8 mouse cellular contexts compared by ENCODE assay signal in genomic region chr1:87326742-87327163, GRCm38 (mm10). TPM values are rescaled to one million over a fixed set of nuclear protein-coding genes. Genes with fewer than 3 reads are reported as not detected.
A peak's percentile ranks its signal among the peaks of the same experiment; 100 is the strongest.
DNase-seq lines count a peak whose midpoint lies in the region; ATAC-seq and TF ChIP-seq lines count a peak whose summit lies in the region.

Gene Gigyf2, plus strand, starts transcription at chr1:87326998.

- H3K4me1 ChIP-seq in ES-Bruce4 (ENCODE audit: control insufficient read depth, insufficient read depth, low read length), result peaks cover 2% of the 10 kb centered on the region
- peaks cover 15% of the 10 kb centered on the region for H3K4me1 ChIP-seq in forebrain, embryonic 13.5 days
- 0 out of 2 replicates have a peak, but pooled peaks cover 2% of the 10 kb centered on the region for H3K4me1 ChIP-seq in liver, postnatal 0 days (ENCODE audit: insufficient read depth)
- H3K4me1 ChIP-seq in neural tube, embryonic 14.5 days (ENCODE audit: control insufficient read depth, insufficient read depth, low read length), result peaks cover 7% of the 10 kb centered on the region

- ATAC-seq in cerebellum, adult (ENCODE audit: insufficient number of reproducible peaks, low FRiP score, low TSS enrichment), result peak; percentile 96
- ATAC-seq in forebrain, embryonic 13.5 days, result peak; percentile 97
- ATAC-seq in liver, postnatal 0 days, result peak; percentile 99
- peak; percentile 96 for ATAC-seq in neural tube, embryonic 14.5 days (ENCODE audit: low read depth)

- intact Hi-C loops in heart, postnatal 10 days (cut with DNase I), result no loop called here

- peak; percentile 97 to 98 for DNase-seq in heart, postnatal 10 days
- peak; percentile 91 for DNase-seq in large intestine, adult 2 months (ENCODE audit: low read depth, low spot score)
- peak; percentile 99 for DNase-seq in liver, postnatal 0 days
- DNase-seq in testis, postnatal 10 days (ENCODE audit: low spot score), result peak; percentile 99

- TF ChIP-seq POLR2A in ES-Bruce4 (IDR thresholded peaks at IDR 0.05; ENCODE audit: insufficient read depth, low read length), result peak; percentile 45

- peak within 1 kb of the TSS; percentile 93 for H3K4me3 ChIP-seq in ES-Bruce4 (ENCODE audit: low read depth, low read length)
- peak within 1 kb of the TSS; percentile 97 for H3K4me3 ChIP-seq in forebrain, embryonic 13.5 days
- peak within 1 kb of the TSS; percentile 95 for H3K4me3 ChIP-seq in liver, postnatal 0 days (ENCODE audit: low read depth, low read length)
- H3K4me3 ChIP-seq in neural tube, embryonic 14.5 days (ENCODE audit: low read depth, low read length), result peak within 1 kb of the TSS; percentile 96

- no peaks in the 10 kb centered on the region for H3K9me3 ChIP-seq in ES-Bruce4 (replicated peaks; ENCODE audit: control insufficient read depth, insufficient read depth, low read length, poor library complexity, severe bottlenecking)
- H3K9me3 ChIP-seq in forebrain, embryonic 13.5 days (replicated peaks), result peaks cover 1% of the 10 kb centered on the region; the same call in 1 of the 2 replicates
- no peaks in the 10 kb centered on the region for H3K9me3 ChIP-seq in liver, postnatal 0 days (ENCODE audit: low read length)
- no peaks in the 10 kb centered on the region for H3K9me3 ChIP-seq in neural tube, embryonic 14.5 days (ENCODE audit: control insufficient read depth, low read length)

- peaks cover 3% of the 10 kb centered on the region; the same call in 1 of the 2 replicates for H3K36me3 ChIP-seq in ES-Bruce4 (ENCODE audit: control insufficient read depth, insufficient read depth, low read length, poor library complexity, severe bottlenecking)
- peaks cover 3% of the 10 kb centered on the region; the same call in 1 of the 2 replicates for H3K36me3 ChIP-seq in forebrain, embryonic 13.5 days (ENCODE audit: poor library complexity, severe bottlenecking)
- no peaks in the 10 kb centered on the region; the same call in 1 of the 2 replicates for H3K36me3 ChIP-seq in liver, postnatal 0 days (replicated peaks; ENCODE audit: insufficient read depth, low read length)
- H3K36me3 ChIP-seq in neural tube, embryonic 14.5 days (ENCODE audit: control insufficient read depth, insufficient read depth, low read length), result no peaks in the 10 kb centered on the region

- H3K9ac ChIP-seq in ES-Bruce4 (ENCODE audit: low read depth, poor library complexity, severe bottlenecking), result peak within 1 kb of the TSS; percentile 92
- H3K9ac ChIP-seq in forebrain, embryonic 13.5 days, result peak within 1 kb of the TSS; percentile 95
- peak within 1 kb of the TSS; percentile 97 for H3K9ac ChIP-seq in liver, postnatal 0 days (replicated peaks)
- H3K9ac ChIP-seq in neural tube, embryonic 14.5 days (replicated peaks; ENCODE audit: low read depth, low read length), result peak within 1 kb of the TSS; percentile 99

- no peaks in the 10 kb centered on the region; the same call in 1 of the 2 replicates for H3K27me3 ChIP-seq in ES-Bruce4 (ENCODE audit: control insufficient read depth, insufficient read depth, low read length, poor library complexity, severe bottlenecking)
- H3K27me3 ChIP-seq in forebrain, embryonic 13.5 days, result no peaks in the 10 kb centered on the region
- H3K27me3 ChIP-seq in liver, postnatal 0 days (ENCODE audit: insufficient read depth, low read length), result no peaks in the 10 kb centered on the region
- H3K27me3 ChIP-seq in neural tube, embryonic 14.5 days (ENCODE audit: control insufficient read depth, insufficient read depth, low read length), result no peaks in the 10 kb centered on the region

- H3K27ac ChIP-seq in ES-Bruce4 (ENCODE audit: insufficient read depth, low read length), result peak within 1 kb of the TSS; percentile 33; the same call in 1 of the 2 replicates
- peak within 1 kb of the TSS; percentile 89 for H3K27ac ChIP-seq in forebrain, embryonic 13.5 days
- H3K27ac ChIP-seq in liver, postnatal 0 days (ENCODE audit: low read depth), result peak within 1 kb of the TSS; percentile 95
- H3K27ac ChIP-seq in neural tube, embryonic 14.5 days (ENCODE audit: low read depth, low read length), result peak within 1 kb of the TSS; percentile 92

- H3K4me2 ChIP-seq in forebrain, embryonic 13.5 days, result peak within 1 kb of the TSS; percentile 84
- H3K4me2 ChIP-seq in liver, postnatal 0 days (ENCODE audit: low read depth, low read length), result peak within 1 kb of the TSS; percentile 91
- peak within 1 kb of the TSS; percentile 64 for H3K4me2 ChIP-seq in neural tube, embryonic 14.5 days (ENCODE audit: low read depth, low read length)

- WGBS in forebrain, embryonic 13.5 days, result 0% methylated on average over 18 of the region's 36 CpGs
- 2% methylated on average over 28 of the region's 36 CpGs for WGBS in large intestine, adult 2 months
- 0% methylated on average over 22 of the region's 36 CpGs for WGBS in liver, postnatal 0 days (ENCODE audit: insufficient replicate concordance)
- WGBS in neural tube, embryonic 14.5 days, result under 1% methylated on average over 33 of the region's 36 CpGs

- no peak for TF ChIP-seq CTCF in ES-Bruce4 (IDR thresholded peaks at IDR 0.05; ENCODE audit: low read depth, low read length)
- TF ChIP-seq CTCF in liver, postnatal 0 days (IDR thresholded peaks at IDR 0.05; ENCODE audit: low read depth), result no peak

- no peak for TF ChIP-seq EP300 in ES-Bruce4 (IDR thresholded peaks at IDR 0.05; ENCODE audit: insufficient read depth, low read depth, low read length)
- no peak for TF ChIP-seq EP300 in liver, postnatal 0 days (IDR thresholded peaks at IDR 0.05; ENCODE audit: low read depth)

RNA-seq across cellular contexts. Expression of gene Gigyf2, which starts in this region (rescaled TPM):
- 185 and 207 TPM in 2 replicates for polyA plus RNA-seq in ES-Bruce4 (2011; ENCODE audit: insufficient read depth, insufficient read length, low read depth, missing spikeins)
- polyA plus RNA-seq in forebrain, embryonic 13.5 days (2015; fragmentation: Nextera tagmentation; extraction: Ambion mirVana), result 65.4 and 67.4 TPM in 2 replicates
- 10 to 100 TPM; 46.6 to 53.5 TPM for total RNA-seq in heart, postnatal 10 days (2021)
- 22.9 and 35.6 TPM in 2 replicates for polyA plus RNA-seq in large intestine, adult 2 months (2012; rRNA removed)
- 12.1 and 13.3 TPM in 2 replicates for polyA plus RNA-seq in liver, postnatal 0 days (2015; fragmentation: Nextera tagmentation; extraction: Ambion mirVana)
- polyA plus RNA-seq in neural tube, embryonic 14.5 days (2014; fragmentation: Nextera tagmentation; extraction: Ambion mirVana), result 76.4 and 77.0 TPM in 2 replicates

Comparison
In these comparisons a context has a peak if more than half of its experiments do, and no peak if none do; other contexts are left out.
1. Peak in every context shown above with its lines: DNase-seq, ATAC-seq, H3K4me3 ChIP-seq and H3K27ac ChIP-seq.
2. H3K27ac ChIP-seq: peak in every context shown above with its lines; median percentile 95 in liver, postnatal 0 days; 92 in neural tube, embryonic 14.5 days; 89 in forebrain, embryonic 13.5 days; 33 in ES-Bruce4.